Mouse (Mus musculus): Measurements from ENCODE around the gene Apc2. TPM values are rescaled to one million over a fixed set of nuclear protein-coding genes. Genes with fewer than 3 reads are reported as not detected.

Apc2 gene
- total RNA-seq, 2 experiments from 2014 or later, result 93.4 to 103 TPM

DNA sequence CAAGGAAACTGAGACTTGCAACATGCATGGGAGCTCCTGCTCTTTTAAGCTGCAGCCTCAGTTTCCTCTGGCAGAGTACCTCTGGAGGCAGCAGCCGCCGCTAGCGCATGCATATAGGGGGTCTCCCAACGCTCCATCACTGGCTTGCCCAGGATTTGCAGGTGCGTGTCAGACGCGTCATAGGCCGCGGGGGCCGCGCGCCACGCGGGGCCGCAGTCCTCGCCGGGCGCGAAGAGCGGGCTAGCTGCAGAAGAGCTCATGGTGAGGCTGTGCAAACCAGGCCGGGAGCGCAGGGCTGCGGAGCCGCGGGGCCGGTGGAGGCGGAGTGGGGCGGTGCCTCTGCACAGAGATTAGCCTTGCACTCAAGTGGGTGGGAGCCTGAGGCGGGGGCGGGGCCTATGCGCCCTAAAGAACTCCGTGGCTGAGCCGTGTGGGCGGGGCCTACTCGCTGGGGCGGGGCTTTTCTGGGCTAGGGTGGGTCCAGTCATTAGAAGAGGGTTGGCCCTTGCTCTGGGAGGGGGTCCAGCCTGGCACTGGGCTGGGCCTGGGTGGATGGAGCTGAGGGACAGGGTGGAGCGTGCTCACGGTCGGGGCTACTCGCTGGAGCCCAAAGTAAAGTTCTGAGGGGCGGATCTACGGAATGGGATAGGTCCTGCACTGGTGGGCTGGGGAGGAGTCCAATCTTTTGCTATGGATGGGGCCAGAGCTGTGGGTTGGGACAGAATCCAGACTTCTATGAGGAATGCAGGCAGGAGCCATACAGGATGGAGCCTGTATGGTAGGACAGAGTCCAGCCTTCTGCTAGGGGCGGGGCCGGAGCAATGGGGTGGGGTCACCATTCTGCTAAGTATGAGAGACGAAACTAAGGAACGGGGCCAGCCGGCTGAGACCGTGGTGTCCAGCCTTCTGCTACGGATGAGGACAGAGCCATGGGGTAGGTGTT is 34.9 kb upstream of the Apc2 start, which contains the start of the genes Gamt and Dazap1:
Gene Gamt (minus strand): TSS at position 371 of the 943 bp plus-strand sequence.
Gene Dazap1 (plus strand): TSS at position 845 of the 943 bp plus-strand sequence.
- DNase-seq (ENCODE audit: low spot score in 2 of 2), result peak; percentile 89 to 91
- intact Hi-C loops (cut with DNase I), result loop anchor here (1.0 kb wide), 1 partner anchor 12 kb away; the partner anchor contains the start of gene Ndufs7

DNA sequence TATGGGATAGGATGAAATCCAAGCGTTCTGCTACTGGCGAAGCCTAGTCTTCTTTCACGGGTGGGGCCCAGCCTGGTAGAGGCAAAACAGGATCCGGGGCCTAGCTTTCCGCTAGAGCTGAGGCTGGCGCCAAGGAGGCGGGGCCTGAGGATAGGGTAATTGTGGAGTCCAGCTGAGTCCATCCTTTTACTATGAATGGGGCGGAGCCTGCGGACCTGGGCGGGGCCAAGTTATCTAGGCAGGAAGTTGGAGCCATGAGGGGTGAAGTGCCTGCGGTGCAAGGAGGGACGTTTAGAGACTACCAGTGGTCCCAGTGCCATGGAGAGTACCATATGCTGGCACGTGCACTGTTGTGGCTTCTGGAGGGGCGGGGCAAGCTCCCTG is 34.2 kb upstream of the Apc2 start:
- peak; percentile 86 to 93 for DNase-seq (ENCODE audit: low spot score in 2 of 2)
- intact Hi-C loops (cut with DNase I), result no loop called here

- intact Hi-C loops (cut with DNase I), result no loop called here
- no peak for DNase-seq (ENCODE audit: low spot score in 2 of 2)
These were observed 33.6 kb upstream of the Apc2 start for GRCm38 (mm10) chr10:80262169-80262568.

- intact Hi-C loops (cut with DNase I), result no loop called here
These were observed 32.9 kb upstream of the Apc2 start for GRCm38 (mm10) chr10:80262776-80263365.

DNA sequence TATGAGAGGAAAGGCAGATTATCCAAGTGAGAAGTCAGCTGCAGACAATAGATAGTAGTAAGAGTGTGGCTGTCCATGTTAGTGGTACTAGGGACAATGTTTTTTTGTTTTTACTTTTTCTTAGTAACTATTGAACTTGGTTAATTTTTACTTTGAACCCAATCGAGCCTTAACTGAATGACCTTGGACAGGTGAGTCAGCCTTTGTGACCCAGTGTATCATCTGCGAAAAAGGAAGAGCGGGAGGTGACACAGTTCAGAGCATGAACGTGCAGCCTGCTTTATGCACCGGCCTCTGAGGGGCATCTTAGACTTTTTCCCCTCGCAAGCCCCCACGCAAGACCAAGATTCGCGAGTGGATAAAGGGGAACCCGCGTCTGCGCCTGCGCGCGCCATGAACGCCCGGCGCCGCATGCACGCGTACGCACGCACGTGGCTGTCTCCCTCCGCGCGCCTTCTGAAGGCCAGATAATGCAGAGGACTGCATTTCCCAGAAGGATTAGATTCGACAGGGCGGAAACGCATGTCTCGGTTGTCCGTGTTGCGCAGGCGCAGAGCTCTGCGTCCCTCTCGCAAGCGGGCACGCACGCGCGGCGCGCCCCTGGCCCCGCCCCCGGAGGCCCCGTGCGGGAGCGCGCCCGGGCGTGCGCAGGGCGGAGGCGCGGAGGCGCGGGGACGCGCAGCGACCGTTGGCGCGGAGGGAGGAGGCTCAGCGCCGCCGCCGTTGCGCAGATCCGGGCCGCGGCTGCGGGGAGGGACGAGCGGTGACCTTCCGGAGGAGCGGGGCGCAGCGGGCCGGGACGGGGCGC is 31.2 kb upstream of the Apc2 start:
- intact Hi-C loops (cut with DNase I), result no loop called here

More at GRCm38 (mm10) chr10:80262776-80263365, 32.9 kb upstream of the Apc2 start:
- DNase-seq (ENCODE audit: low spot score in 2 of 2), result no peak

DNA sequence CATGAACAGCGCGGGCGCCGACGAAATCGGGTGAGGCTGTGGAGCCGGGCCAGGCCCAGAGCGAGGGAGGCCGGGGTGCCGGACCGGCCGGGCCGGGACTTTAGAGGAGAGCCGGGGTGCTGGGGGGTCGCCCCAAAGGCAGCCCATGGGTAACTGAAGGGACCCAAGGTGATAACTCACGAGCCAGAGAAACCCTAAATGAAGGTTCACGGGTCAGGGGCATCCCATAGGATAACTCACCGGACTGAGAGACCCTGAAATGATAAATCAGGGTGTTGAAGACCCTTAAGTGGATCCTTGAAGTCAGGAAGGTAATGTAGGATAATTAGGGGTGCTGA is 30.7 kb upstream of the Apc2 start:
- DNase-seq (ENCODE audit: low spot score in 2 of 2), result no peak
- intact Hi-C loops (cut with DNase I), result no loop called here

More for the DNA sequence above, 31.2 kb upstream of the Apc2 start:
- DNase-seq (ENCODE audit: low spot score in 2 of 2), result peak; percentile 100

- intact Hi-C loops (cut with DNase I), result loop anchor here (2.0 kb wide), 1 partner anchor 19 kb away; no protein-coding TSS in a partner anchor
- DNase-seq (ENCODE audit: low spot score in 2 of 2), result no peak
These were observed 25.7 kb upstream of the Apc2 start for GRCm38 (mm10) chr10:80270099-80270498.

DNA sequence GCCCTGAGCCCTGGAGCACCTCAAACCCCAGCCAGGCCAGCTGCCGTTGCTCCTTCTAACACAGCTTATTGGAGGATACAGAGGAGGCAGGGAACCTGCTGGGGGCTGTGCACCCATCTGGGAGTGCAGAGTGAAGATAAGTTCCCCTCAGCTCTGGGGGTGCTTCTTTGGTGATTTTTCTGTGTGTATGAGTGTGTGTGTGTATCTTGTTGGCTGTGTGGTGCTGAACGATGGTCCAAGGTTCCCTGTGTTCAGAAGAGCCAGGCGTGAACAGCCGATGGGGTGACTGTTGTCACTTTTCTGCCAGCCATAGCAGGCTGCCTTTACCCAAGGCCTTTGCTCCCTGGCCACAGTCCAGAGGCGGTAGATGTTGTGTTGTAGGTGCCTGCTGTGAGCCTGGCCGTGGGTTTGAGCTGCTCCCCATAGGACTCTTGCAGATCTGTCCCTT is 25.0 kb upstream of the Apc2 start:
- DNase-seq (ENCODE audit: low spot score in 2 of 2), result no peak
- intact Hi-C loops (cut with DNase I), result loop anchor here (2.0 kb wide), 1 partner anchor 18 kb away; no protein-coding TSS in a partner anchor

DNA sequence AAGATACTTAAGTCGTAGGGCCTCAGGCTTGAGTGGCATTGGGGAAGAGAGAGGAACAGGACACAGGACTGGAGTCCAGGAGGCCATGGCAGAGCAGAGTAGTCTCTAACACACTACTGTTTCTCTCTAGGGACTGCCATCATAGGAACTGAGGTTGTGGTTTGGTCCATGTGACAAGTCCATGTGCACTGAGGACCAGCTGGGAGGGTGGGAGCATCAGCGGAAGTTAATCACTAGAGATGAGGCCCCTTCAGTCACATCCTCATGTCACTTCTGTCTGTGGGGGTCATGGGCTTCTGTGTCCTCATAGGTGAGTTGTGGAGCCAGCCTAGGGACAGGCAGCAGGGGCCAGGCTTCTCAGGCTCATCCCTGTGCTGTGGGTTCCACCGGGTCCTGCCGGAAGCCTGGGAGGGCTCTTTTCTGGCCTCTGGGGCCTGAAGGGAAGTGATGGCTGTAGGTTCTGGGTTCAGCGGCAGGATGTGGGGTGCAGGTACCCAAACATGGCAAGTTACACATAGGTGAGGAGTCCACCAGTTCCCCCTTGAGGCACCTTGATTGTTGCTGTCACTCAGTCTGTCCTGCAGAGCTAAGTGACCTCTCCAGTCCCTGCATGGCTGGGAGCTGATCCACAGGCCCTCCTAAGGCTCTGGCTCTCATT is 24.5 kb upstream of the Apc2 start:
- intact Hi-C loops (cut with DNase I), result loop anchor here (2.0 kb wide), 1 partner anchor 17 kb away; no protein-coding TSS in a partner anchor

DNA sequence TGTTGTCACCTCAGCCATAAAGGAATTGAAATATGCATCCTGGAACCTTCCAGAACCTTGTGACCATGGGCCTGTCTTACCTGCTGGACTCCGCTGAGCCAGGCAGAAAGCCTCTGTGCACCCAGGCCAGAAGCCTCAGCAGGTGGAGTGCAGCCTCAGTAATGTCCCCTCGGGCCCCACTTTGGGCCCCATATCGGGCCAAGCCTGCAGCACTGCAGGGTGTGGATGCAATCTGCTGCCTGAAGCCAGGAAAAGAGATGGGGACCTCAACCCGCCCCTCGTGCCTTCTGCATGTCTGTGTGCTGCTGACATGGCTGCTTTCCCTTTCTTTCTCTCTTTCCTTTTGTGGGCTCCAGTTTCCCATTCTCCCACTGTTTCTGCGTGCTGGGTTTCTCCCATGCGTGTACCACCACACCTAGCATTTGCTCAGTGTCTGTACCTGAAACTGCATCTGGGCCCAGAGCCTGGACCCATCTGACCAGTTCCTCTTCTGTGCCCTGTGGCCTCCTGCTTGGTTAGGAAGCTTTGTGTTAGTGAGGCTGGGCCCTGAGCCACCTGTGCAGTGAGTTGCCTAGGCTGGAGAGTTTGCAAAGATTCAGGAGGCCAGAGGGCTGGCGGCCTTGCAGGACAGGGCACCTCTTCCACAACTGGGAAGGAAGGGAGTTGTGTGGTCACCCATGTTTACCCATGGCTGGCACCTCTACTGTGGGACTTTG is 23.7 kb upstream of the Apc2 start:
- DNase-seq (ENCODE audit: low spot score in 2 of 2), result no peak

More for the DNA sequence above, 24.5 kb upstream of the Apc2 start:
- no peak for DNase-seq (ENCODE audit: low spot score in 2 of 2)

GRCm38 (mm10) chr10:80273847-80274246 is 21.9 kb upstream of the Apc2 start:
- no peak for DNase-seq (ENCODE audit: low spot score in 2 of 2)
- intact Hi-C loops (cut with DNase I), result no loop called here

More for the DNA sequence above, 23.7 kb upstream of the Apc2 start:
- intact Hi-C loops (cut with DNase I), result loop anchor here (2.0 kb wide), 1 partner anchor 17 kb away; no protein-coding TSS in a partner anchor

GRCm38 (mm10) chr10:80276238-80276637 is 19.5 kb upstream of the Apc2 start:
- intact Hi-C loops (cut with DNase I), result no loop called here
- no peak for DNase-seq (ENCODE audit: low spot score in 2 of 2)

- DNase-seq (ENCODE audit: low spot score in 2 of 2), result no peak
- intact Hi-C loops (cut with DNase I), result no loop called here
These were observed 17.4 kb upstream of the Apc2 start for GRCm38 (mm10) chr10:80278390-80278789.

DNA sequence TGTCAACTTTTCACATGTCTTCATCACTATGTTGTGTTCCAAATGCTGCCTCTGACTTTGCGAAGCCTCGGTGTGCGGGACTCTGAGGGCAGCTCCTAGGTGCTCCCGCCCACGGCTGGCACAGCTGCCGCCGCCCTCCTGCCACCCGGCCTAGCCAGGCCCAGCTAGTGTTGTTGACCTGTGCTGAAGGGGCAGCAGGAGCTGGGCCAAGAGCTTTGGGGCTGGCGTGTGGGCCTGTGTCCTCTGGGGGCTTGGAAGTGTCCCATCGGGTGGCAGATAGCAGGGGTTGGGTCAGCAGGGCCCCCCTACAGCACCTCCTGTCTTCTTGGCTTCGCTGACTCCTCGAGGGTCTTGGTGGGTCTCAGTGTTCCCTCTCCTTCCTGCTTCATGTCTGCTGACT is 16.5 kb upstream of the Apc2 start:
- DNase-seq (ENCODE audit: low spot score in 2 of 2), result no peak

DNA sequence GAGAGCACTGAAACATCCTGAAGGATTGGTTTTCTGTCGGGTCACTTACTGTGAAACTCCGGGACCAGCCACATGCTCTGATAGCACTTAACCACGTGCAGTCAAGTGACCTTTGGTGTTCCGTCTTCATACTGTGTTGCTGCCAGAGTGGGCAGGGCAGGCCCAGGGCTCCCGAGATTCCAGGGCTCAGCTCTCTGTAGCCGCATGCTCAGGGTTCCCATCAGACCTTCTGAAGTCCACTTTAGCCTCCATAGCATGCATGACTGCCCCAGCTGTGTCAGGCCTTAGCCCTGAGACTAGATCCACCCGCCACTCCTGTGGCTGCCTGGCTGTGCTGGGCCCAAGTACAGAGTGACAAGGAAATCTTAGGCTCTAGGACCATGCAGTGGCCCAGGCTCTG is 14.5 kb upstream of the Apc2 start:
- intact Hi-C loops (cut with DNase I), result no loop called here
- no peak for DNase-seq (ENCODE audit: low spot score in 2 of 2)

More for the DNA sequence above, 16.5 kb upstream of the Apc2 start:
- intact Hi-C loops (cut with DNase I), result no loop called here

- intact Hi-C loops (cut with DNase I), result no loop called here
- no peak for DNase-seq (ENCODE audit: low spot score in 2 of 2)
These were observed 13.8 kb upstream of the Apc2 start for GRCm38 (mm10) chr10:80281921-80282371.

DNA sequence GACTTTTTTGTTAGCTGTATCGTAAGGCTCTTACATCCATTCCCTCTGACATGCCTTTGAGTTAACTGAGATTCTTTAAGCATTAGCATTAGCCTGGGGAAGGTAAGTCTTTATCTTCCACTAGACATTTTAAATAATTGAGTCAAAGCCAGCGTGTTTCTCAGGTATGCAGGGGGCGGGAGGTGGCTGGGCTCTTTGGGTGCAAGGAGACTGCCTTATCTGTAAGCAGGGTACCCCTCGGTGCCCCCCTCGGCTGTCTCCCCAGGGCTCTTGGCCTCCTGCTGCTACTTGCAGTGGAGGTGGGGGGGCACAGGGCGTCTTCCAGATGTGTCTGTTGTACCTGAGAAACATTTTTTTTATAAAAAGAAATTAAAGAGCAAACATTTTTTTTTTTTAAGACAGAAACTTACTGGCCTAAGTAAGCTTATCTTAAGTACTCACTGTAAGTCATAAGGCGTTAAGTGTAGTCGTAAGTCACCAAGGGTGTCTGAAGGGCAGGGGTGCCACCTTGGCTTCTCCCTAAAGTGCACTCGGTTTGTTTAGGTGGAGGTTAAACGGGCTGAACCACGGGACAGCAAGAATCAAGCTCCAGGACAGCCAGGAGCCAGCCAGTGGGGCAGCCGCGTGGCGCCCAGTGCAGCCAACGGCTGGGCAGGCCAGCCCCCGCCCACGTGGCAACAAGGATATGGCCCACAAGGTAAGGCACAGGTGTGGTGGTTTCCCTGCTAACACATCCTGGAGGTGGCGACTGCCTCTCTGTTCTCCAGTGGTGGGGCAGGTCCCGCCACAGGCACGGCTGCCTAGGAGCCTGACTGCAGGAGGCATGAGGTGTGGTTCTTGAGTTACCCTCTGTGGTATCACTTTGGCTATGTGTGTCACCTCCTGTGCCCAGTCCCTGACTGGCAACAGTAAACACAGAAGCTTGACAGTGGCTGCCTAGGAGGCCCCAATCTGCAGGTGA is 13.0 kb upstream of the Apc2 start:
- intact Hi-C loops (cut with DNase I), result no loop called here

More for the DNA sequence above, 13.0 kb upstream of the Apc2 start:
- no peak for DNase-seq (ENCODE audit: low spot score in 2 of 2)

Data from left cerebral cortex, postnatal 25 days (tissue).